Mouse (Mus musculus) stomach, postnatal 0 days (tissue): Measurements from ENCODE around the gene Gpr15. TPM values are rescaled to one million over a fixed set of nuclear protein-coding genes. Genes with fewer than 3 reads are reported as not detected.
A peak's percentile ranks its signal among the peaks of the same experiment; 100 is the strongest.

ENCODE experiments used
- ATAC-seq: fragments of 200-750 bp; cut with Nextera tagmentation; 2 replicates; pipeline ENCODE4 v1.8.0; 2017; ENCODE audit not compliant: low FRiP score, low TSS enrichment
- DNase-seq: peaks from one replicate; pipeline ENCODE4 v3.0.0-alpha.2; 2016; ENCODE audit warnings: low spot score
- H3K27ac ChIP-seq: fragments of 300-500 bp; sonication (generic); replicated peaks from 2 replicates; pipeline ENCODE4 v1.5.1; 2014; ENCODE audit warnings: mild to moderate bottlenecking, control low read depth
- H3K27me3 ChIP-seq: fragments of 300-500 bp; sonication (generic); 2 replicates; pipeline ENCODE4 v1.6.1; 2014; ENCODE audit warnings: low read length; ENCODE audit not compliant: control insufficient read depth, insufficient read depth
- H3K36me3 ChIP-seq: fragments of 300-500 bp; sonication (generic); 2 replicates; pipeline ENCODE4 v1.6.1; 2014; ENCODE audit warnings: low read length, mixed read lengths; ENCODE audit not compliant: control insufficient read depth, insufficient read depth
- H3K4me1 ChIP-seq: fragments of 300-500 bp; sonication (generic); replicated peaks from 2 replicates; pipeline ENCODE4 v1.6.1; 2014; ENCODE audit warnings: antibody characterized with exemption; ENCODE audit not compliant: control insufficient read depth, insufficient read depth
- H3K4me2 ChIP-seq: fragments of 300-500 bp; sonication (generic); replicated peaks from 2 replicates; pipeline ENCODE4 v1.6.1; 2014; ENCODE audit warnings: low read depth, mild to moderate bottlenecking, control low read depth, moderate library complexity
- H3K4me3 ChIP-seq: fragments of 300-500 bp; sonication (generic); 2 replicates; pipeline ENCODE4 v1.5.1; 2014; ENCODE audit warnings: low read depth, low read length, control low read depth
- H3K9ac ChIP-seq: fragments of 300-500 bp; sonication (generic); 2 replicates; pipeline ENCODE4 v1.6.1; 2014; ENCODE audit warnings: mild to moderate bottlenecking, low read length, control low read depth, mixed read lengths
- H3K9me3 ChIP-seq: fragments of 300-500 bp; sonication (generic); 2 replicates; pipeline ENCODE4 v1.6.1; 2016; ENCODE audit warnings: low read length; ENCODE audit not compliant: control insufficient read depth
- CTCF ChIP-seq: IDR thresholded peaks from 2 replicates; pipeline ENCODE4 v1.5.1; 2016; ENCODE audit warnings: antibody characterized with exemption, low read depth, mild to moderate bottlenecking, moderate library complexity
- EP300 ChIP-seq: optimal IDR thresholded peaks from 2 replicates; pipeline ENCODE3; 2016; ENCODE audit warnings: antibody characterized with exemption
- WGBS: fragments of 180-500 bp; shearing (Covaris S2); extraction: QIAGEN DNeasy Blood & Tissue Kit; methylation state at CpG from one replicate; pipeline ENCODE4 v1.1.7; 2014; 5-methylcytosine and 5-hydroxymethylcytosine counted together
- polyA plus RNA-seq: library from polyadenylated mRNA; unstranded; fragments of >200 nt; fragmentation: Nextera tagmentation; extraction: Ambion mirVana; gene quantifications from 2 replicates; pipeline ENCODE4 v1.2.1, GENCODE M21; 2015

Gpr15 gene
- polyA plus RNA-seq, 1 experiment from 2014 or later, result not detected

- no peak for ATAC-seq
Observed at GRCm38 (mm10) chr16:58738800-58739199, 19.9 kb upstream of the Gpr15 start.

GRCm38 (mm10) chr16:58738205-58738604 lies 19.3 kb upstream of the Gpr15 start:
- no peak overlapping the region for H3K4me2 ChIP-seq
- H3K27ac ChIP-seq, result no peak overlapping the region
- DNase-seq, result no peak
- no peak for ATAC-seq
- no peak overlapping the region for H3K9ac ChIP-seq
- WGBS, result 73% methylated on average over 4 of the region's 4 CpGs
- H3K36me3 ChIP-seq, result no peaks in the 10 kb centered on the region
- peak; percentile 47 for TF ChIP-seq CTCF
- no peak for TF ChIP-seq EP300
- no peaks in the 10 kb centered on the region for H3K9me3 ChIP-seq
- no peak overlapping the region for H3K4me3 ChIP-seq
- H3K4me1 ChIP-seq, result no peaks in the 10 kb centered on the region
- H3K27me3 ChIP-seq, result no peaks in the 10 kb centered on the region

More at GRCm38 (mm10) chr16:58738800-58739199, 19.9 kb upstream of the Gpr15 start:
- H3K9me3 ChIP-seq, result no peaks in the 10 kb centered on the region
- no peak overlapping the region for H3K9ac ChIP-seq
- H3K4me3 ChIP-seq, result no peak overlapping the region
- H3K27ac ChIP-seq, result no peak overlapping the region
- TF ChIP-seq EP300, result no peak
- TF ChIP-seq CTCF, result no peak
- no peaks in the 10 kb centered on the region for H3K36me3 ChIP-seq
- 73% methylated on average over 1 of the region's 1 CpGs for WGBS
- no peak overlapping the region for H3K4me2 ChIP-seq
- H3K27me3 ChIP-seq, result no peaks in the 10 kb centered on the region
- H3K4me1 ChIP-seq, result no peaks in the 10 kb centered on the region
- DNase-seq, result no peak

GRCm38 (mm10) chr16:58728176-58728671 lies 9.4 kb upstream of the Gpr15 start:
- DNase-seq (no peak), ATAC-seq (peak; percentile 81)
- WGBS, result under 1% methylated on average over 28 of the region's 31 CpGs
- Histone ChIP-seq H3K27ac (peak overlapping the region; percentile 93), H3K9ac (peak overlapping the region; percentile 83), H3K4me2 (peak overlapping the region; percentile 66), H3K27me3 (no peaks in the 10 kb centered on the region), H3K36me3 (peaks cover 16% of the 10 kb centered on the region), H3K9me3 (no peaks in the 10 kb centered on the region), H3K4me3 (peak overlapping the region; percentile 84), H3K4me1 (no peaks in the 10 kb centered on the region)
- TF ChIP-seq EP300, result no peak
- TF ChIP-seq CTCF, result no peak

GRCm38 (mm10) chr16:58727477-58728131 lies 8.7 kb upstream of the Gpr15 start, which contains the start of gene Cldnd1:
Cldnd1 (plus strand) TSS chr16:58727910.
- H3K36me3 ChIP-seq, result peaks cover 12% of the 10 kb centered on the region
- WGBS, result 1% methylated on average over 26 of the region's 35 CpGs
- H3K9ac ChIP-seq, result peak within 1 kb of the TSS; percentile 83
- DNase-seq, result peak; percentile 98
- H3K27me3 ChIP-seq, result no peaks in the 10 kb centered on the region
- TF ChIP-seq CTCF, result no peak
- ATAC-seq, result peak; percentile 100
- H3K4me2 ChIP-seq, result peak within 1 kb of the TSS; percentile 66
- H3K4me1 ChIP-seq, result no peaks in the 10 kb centered on the region
- H3K27ac ChIP-seq, result peak within 1 kb of the TSS; percentile 93
- H3K9me3 ChIP-seq, result no peaks in the 10 kb centered on the region
- peak within 1 kb of the TSS; percentile 84 for H3K4me3 ChIP-seq

- H3K4me3 ChIP-seq, result peak overlapping the region; percentile 84
- H3K36me3 ChIP-seq, result peaks cover 6% of the 10 kb centered on the region
- no peaks in the 10 kb centered on the region for H3K27me3 ChIP-seq
- no peak for ATAC-seq
- peak overlapping the region; percentile 53 for H3K4me2 ChIP-seq
- no peak for DNase-seq
- H3K27ac ChIP-seq, result no peak overlapping the region
- H3K9me3 ChIP-seq, result no peaks in the 10 kb centered on the region
- 75% methylated on average over 11 of the region's 11 CpGs for WGBS
- no peaks in the 10 kb centered on the region for H3K4me1 ChIP-seq
- H3K9ac ChIP-seq, result no peak overlapping the region
- no peak for TF ChIP-seq EP300
- TF ChIP-seq CTCF, result no peak
Observed at GRCm38 (mm10) chr16:58726680-58727476, 8.0 kb upstream of the Gpr15 start.
